Mouse (Mus musculus): ENCODE data around the gene Ypel2.

The Ypel2 gene

DNA sequence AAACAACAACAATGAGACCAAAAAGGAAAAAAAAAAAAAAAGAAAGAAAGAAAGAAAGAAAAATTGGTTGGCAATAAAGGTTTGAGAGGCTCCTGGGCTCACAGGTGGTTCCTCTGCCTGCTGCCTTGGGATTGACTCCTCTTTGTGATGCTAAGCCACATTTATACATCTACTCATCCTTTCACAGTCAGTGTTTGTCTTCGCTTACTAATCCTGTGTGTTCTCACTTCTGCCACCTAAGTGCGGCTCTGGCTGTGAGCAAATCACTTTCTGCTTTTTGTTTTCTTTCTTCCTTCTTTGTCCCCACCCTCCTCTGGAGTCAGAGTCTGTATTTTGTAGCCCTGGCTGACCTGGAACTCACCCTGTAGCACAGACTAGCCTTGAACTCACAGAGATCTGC is 2.8 kb upstream of the Ypel2 start:
- ATAC-seq (ENCODE audit: insufficient number of reproducible peaks, low FRiP score, low TSS enrichment): no peak

DNA sequence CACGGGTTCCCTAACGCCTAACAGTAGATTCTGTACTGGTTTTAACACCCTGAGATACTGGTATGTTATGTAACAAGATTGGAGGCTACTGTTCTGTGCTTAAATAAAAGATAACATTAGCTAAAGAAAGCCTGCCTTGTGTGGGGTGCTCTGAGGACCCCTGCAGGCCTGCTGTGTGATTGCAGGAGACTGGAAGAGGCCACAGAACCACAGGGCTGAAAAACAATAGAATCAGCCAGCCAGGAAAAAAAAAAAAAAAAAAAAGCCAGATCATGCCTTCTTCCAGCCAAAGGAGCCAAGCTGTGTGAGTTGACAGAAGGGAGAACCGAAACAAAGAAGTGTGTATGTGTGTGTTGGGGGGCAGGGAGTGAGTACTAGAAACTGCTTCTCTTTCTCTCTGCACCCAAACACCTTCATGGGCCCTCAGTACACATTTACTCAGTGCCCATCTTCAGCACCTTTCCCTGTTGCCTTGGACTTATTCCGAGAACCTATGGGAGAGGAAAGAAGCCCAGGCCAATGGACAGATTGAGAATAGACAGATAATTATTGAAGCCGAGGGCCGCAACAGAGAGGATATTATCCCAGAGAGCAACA is 2.2 kb upstream of the Ypel2 start:
- peak; percentile 67 for ATAC-seq (ENCODE audit: insufficient number of reproducible peaks, low FRiP score, low TSS enrichment)

DNA sequence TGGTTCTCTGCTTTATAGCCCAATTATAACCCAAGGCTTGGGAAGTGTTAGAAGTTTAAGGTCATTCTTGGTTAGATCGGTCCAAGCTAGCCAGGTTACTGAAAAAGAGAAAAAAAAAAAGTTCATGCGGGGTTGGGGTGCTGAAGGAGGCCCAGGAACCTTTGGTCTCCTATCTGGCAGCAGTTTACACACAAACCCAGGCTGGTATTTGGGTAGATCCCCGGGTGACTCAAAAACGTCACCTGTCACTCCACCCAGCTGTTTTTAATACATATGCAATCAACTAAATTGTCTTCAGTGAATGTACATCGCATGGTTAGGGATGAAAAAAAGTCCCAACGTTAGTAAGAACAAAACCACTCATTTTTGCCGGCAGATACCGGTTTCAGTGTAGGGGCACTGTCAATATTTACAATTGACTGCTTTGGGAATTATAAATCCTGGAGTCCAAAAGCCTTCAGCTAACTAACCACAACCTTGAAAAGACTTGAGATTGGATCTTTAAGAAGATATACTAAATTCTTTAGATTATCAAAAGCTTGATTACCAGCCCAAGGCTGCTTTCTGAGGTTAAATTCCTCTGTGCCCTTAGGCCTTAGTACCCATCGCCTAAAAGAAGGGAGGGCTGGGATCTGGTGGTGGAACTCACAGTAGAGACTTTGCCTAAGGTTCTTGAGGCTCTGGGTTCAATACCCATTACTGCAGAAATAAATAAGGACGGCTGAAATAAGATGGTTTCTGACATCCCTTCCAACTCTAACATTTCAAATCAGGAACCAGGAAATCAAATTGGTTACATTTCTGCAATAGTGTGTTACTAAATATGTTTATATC is 1.5 kb upstream of the Ypel2 start:
- ATAC-seq (ENCODE audit: insufficient number of reproducible peaks, low FRiP score, low TSS enrichment): no peak

DNA sequence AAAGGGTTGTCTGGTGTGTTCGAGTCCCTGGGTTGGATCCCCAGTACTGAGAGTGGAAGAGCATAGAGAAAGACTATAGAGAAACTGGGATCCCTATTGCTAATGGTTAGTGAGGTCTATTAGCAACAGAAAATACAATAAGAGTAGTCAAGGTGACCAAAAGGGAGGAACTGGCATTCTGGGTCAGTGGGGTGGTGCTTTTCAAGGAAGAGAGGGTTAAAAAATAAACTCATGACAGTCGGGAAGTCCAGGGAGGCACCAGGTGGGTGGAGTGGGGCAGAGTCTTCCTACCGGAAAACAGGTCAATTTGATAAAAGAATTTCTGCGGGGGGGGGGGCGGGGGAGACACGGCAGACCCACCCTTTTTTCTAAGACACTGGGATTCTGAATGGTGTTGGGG is 823 bp upstream of the Ypel2 start:
- ATAC-seq (ENCODE audit: insufficient number of reproducible peaks, low FRiP score, low TSS enrichment): no peak

DNA sequence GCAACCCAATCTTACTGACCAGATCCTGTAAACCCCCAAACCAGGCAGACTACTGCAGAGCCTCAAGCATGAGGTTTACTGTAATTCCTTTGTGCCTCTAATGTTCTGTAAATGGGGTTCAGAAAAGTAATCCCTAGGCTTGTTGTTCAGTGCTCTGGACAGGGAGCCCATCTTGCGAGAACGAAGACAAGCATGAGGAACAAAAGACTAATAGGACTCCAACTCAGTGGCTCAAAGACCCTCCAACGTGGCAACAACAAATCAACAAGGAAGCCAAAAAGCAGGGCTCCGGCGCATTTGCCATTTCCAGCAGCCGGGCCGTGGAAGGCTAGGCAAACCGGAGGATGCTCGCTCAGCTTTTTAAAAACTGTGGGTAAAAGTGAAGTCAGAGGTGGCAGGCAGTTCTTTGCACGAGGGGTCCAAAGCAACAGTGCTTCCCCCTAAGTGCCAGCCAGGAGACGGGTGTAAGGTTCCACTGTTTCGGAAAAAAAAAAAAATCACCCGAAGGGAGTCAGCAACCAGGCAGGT is 982 bp downstream of the Ypel2 start:
- ATAC-seq (ENCODE audit: insufficient number of reproducible peaks, low FRiP score, low TSS enrichment): no peak

GRCm38 (mm10) chr11:86991241-86991640 is 2.3 kb downstream of the Ypel2 start:
- ATAC-seq (ENCODE audit: insufficient number of reproducible peaks, low FRiP score, low TSS enrichment): no peak

- ATAC-seq (ENCODE audit: insufficient number of reproducible peaks, low FRiP score, low TSS enrichment): no peak
These were observed 3.2 kb downstream of the Ypel2 start for GRCm38 (mm10) chr11:86990309-86990708.

- ATAC-seq (ENCODE audit: insufficient number of reproducible peaks, low FRiP score, low TSS enrichment): peak; percentile 52; the same call in 1 of the 2 replicates
These were observed 8.5 kb downstream of the Ypel2 start for GRCm38 (mm10) chr11:86984990-86985389.

- ATAC-seq (ENCODE audit: insufficient number of reproducible peaks, low FRiP score, low TSS enrichment): no peak
These were observed 10.5 kb downstream of the Ypel2 start for GRCm38 (mm10) chr11:86983056-86983455.

- no peak for ATAC-seq (ENCODE audit: insufficient number of reproducible peaks, low FRiP score, low TSS enrichment)
These were observed 12.2 kb downstream of the Ypel2 start for GRCm38 (mm10) chr11:86981229-86981791.

DNA sequence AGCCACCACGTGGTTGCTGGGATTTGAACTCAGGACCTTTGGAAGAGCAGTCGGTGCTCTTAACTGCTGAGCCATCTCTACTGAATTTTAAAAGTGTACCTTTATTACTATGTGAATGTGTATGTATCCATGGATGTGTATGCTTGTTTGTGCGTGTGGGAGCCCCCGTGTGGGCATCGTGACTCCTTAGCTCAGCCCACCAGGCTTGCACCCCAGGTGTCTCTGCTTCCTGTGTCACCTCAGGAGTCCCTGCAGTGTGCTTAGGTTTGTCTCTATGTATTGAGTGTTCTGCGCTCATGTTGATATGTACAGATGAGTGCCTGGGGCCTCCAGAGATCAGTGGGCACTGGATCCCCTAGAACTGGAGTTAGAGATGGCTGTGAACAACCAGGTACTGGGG is 13.0 kb downstream of the Ypel2 start:
- ATAC-seq (ENCODE audit: insufficient number of reproducible peaks, low FRiP score, low TSS enrichment): no peak

- ATAC-seq (ENCODE audit: insufficient number of reproducible peaks, low FRiP score, low TSS enrichment): no peak
These were observed 13.7 kb downstream of the Ypel2 start for GRCm38 (mm10) chr11:86979799-86980198.

- no peak for ATAC-seq (ENCODE audit: insufficient number of reproducible peaks, low FRiP score, low TSS enrichment)
These were observed 16.3 kb downstream of the Ypel2 start for GRCm38 (mm10) chr11:86977242-86977641.

- ATAC-seq (ENCODE audit: insufficient number of reproducible peaks, low FRiP score, low TSS enrichment): no peak
These were observed 19.1 kb downstream of the Ypel2 start for GRCm38 (mm10) chr11:86974401-86974800.

DNA sequence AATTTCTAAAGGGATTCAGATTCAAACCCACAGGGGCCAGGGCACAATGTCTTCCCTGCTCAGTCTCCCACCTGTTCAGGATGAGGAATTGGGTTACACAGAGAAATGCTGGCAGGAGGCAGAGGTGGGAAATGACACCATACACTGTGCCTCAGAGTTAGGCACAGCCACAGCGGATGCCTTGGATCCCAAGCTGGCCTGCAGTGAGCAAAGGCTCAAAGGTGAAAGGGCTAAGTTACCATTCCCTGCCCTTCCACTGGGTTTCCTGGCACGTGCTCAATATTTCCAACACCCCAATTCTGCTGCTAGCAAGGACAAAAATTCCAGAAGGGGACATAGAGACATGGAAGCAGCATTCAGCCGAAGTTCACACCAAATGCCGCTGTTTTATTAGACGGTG is 20.3 kb downstream of the Ypel2 start:
- ATAC-seq (ENCODE audit: insufficient number of reproducible peaks, low FRiP score, low TSS enrichment): no peak

- no peak for ATAC-seq (ENCODE audit: insufficient number of reproducible peaks, low FRiP score, low TSS enrichment)
These were observed 22.3 kb downstream of the Ypel2 start for GRCm38 (mm10) chr11:86971057-86971753.

- ATAC-seq (ENCODE audit: insufficient number of reproducible peaks, low FRiP score, low TSS enrichment): no peak
These were observed 24.3 kb downstream of the Ypel2 start for GRCm38 (mm10) chr11:86969041-86969821.

DNA sequence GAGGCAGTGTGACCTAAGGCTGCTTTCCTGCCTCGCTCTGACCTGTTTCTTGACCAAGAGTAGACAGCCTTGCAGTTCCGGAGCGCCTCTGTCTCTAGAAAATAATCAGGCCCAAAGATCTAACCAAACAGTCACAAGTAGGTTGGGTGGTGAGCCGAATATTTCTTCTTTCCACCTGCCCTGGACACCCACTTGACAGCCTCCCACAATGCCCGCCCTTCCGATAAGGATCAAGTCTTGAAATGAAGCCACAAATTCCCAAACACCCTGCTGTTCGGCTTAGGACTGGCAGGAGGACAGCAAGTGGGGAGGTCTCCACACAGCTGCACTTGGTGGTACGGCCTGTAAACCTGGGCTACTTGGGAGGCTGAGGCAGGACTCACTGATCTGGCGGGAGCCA is 26.0 kb downstream of the Ypel2 start:
- no peak for ATAC-seq (ENCODE audit: insufficient number of reproducible peaks, low FRiP score, low TSS enrichment)

- ATAC-seq (ENCODE audit: insufficient number of reproducible peaks, low FRiP score, low TSS enrichment): no peak
These were observed 26.8 kb downstream of the Ypel2 start for GRCm38 (mm10) chr11:86966696-86967095.

DNA sequence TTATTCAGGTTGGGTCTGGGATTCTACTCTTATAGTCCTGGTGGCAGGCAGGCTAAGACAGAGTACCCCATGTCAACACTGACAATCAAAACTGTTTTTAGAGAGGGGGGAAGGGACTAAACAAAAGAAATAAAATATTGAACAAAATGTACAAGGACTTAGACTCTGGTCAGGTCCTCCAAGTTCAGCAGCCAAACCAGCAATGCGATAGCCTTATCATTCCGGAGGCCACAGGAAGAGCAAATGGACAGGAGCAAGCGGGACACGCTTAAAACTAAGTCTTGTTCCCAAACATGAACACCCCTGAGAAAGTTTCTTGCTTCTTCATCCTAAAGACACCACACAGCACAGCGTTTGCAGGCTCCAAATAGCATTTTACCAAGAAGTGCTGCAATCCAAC is 28.4 kb downstream of the Ypel2 start:
- ATAC-seq (ENCODE audit: insufficient number of reproducible peaks, low FRiP score, low TSS enrichment): no peak
